Mouse (Mus musculus) liver, embryonic 13.5 days (tissue): ENCODE measurements around the gene Krtap7-1. TPM values are rescaled to one million over a fixed set of nuclear protein-coding genes. Genes with fewer than 3 reads are reported as not detected.

Experiments used
- ATAC-seq: fragments of 200-750 bp; cut with Nextera tagmentation; 2 replicates; pipeline ENCODE4 v1.8.0; 2017; ENCODE audit warnings: low read depth, mild to moderate bottlenecking, moderate number of reproducible peaks, moderate library complexity
- DNase-seq: peaks from one replicate; pipeline ENCODE4 v3.0.0; 2022
- H3K27ac ChIP-seq: fragments of 300-500 bp; sonication (generic); 2 replicates; pipeline ENCODE4 v1.5.1; 2015; ENCODE audit warnings: moderate library complexity, mild to moderate bottlenecking, inconsistent platforms
- H3K27me3 ChIP-seq: fragments of 300-500 bp; sonication (generic); 2 replicates; pipeline ENCODE4 v1.6.1; 2015; ENCODE audit warnings: mild to moderate bottlenecking, inconsistent platforms
- H3K36me3 ChIP-seq: fragments of 300-500 bp; sonication (generic); 2 replicates; pipeline ENCODE4 v1.6.1; 2015; ENCODE audit warnings: mild to moderate bottlenecking, inconsistent platforms
- H3K4me1 ChIP-seq: fragments of 300-500 bp; sonication (generic); replicated peaks from 2 replicates; pipeline ENCODE4 v1.6.1; 2015; ENCODE audit warnings: inconsistent platforms
- H3K4me2 ChIP-seq: fragments of 300-500 bp; sonication (generic); 2 replicates; pipeline ENCODE4 v1.6.1; 2015; ENCODE audit warnings: inconsistent platforms, mild to moderate bottlenecking, moderate library complexity
- H3K4me3 ChIP-seq: fragments of 300-500 bp; sonication (generic); replicated peaks from 2 replicates; pipeline ENCODE4 v1.5.1; 2015; ENCODE audit warnings: mild to moderate bottlenecking, inconsistent platforms
- H3K9ac ChIP-seq: fragments of 300-500 bp; sonication (generic); 2 replicates; pipeline ENCODE4 v1.6.1; 2015; ENCODE audit warnings: mild to moderate bottlenecking, inconsistent platforms
- H3K9me3 ChIP-seq: fragments of 300-500 bp; sonication (generic); replicated peaks from 2 replicates; pipeline ENCODE4 v1.6.1; 2016; ENCODE audit warnings: inconsistent platforms
- WGBS: fragments of 180-500 bp; shearing (Covaris S2); methylation state at CpG from one replicate; pipeline ENCODE4 v1.1.7; 2015; ENCODE audit not compliant: insufficient replicate concordance; 5-methylcytosine and 5-hydroxymethylcytosine counted together
- polyA plus RNA-seq: library from polyadenylated mRNA; unstranded; fragments of >200 nt; fragmentation: Nextera tagmentation; extraction: Ambion mirVana; gene quantifications from 2 replicates; pipeline ENCODE4 v1.2.1, GENCODE M21; 2015

The Krtap7-1 gene
- not detected in 2 replicates for polyA plus RNA-seq

DNA sequence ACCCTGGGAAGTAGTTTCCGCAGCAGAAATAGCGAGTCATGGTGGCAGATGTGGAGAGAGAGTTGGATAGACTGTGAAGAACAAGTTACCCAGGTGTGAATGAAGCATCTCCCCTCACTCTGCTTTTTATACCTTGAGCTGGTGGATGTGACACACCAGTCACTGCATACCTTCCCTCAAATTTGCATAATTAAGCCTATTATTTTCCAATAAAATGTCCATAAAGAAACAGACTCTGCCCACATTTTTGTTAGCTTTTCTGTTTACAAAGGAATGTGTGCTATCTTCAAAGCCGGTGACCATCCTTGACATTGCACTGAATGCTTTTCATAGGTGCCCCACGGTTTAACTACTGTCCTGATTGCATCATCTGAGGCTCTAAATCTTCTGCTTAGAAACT, at the start of gene Krtap7-1:
Krtap7-1 (minus strand) TSS at position 101 of the 400 bp plus-strand sequence.
- no peak for ATAC-seq
- Histone ChIP-seq H3K27me3 (no peaks in the 10 kb centered on the region), H3K4me3 (no peak within 1 kb of the TSS), H3K9ac (no peak within 1 kb of the TSS), H3K27ac (no peak within 1 kb of the TSS), H3K4me1 (no peaks in the 10 kb centered on the region), H3K9me3 (peaks cover 2% of the 10 kb centered on the region; the same call in 1 of the 2 replicates), H3K4me2 (no peak within 1 kb of the TSS), H3K36me3 (no peaks in the 10 kb centered on the region)
- WGBS = 55% methylated on average over 4 of the region's 4 CpGs
- no peak for DNase-seq

DNA sequence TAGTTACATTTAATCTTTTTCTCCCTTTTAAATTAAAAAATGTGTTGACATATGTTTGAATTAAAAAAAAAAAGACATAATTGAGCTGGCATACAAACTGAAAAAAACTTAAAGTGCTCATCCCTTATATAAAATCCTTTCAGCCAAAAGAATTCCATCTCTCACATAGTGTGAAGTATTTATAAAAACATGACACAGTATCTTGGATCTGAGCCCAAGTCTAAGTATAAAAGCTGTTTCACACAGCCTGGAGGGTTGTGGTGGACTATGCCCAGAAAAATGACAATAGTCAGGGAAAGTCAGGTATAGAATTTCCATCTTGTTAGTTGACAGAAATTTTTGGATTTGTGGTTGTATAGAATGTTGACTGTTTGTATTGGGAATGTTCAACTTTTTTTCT, 42.2 kb upstream of the Krtap7-1 start:
- Histone ChIP-seq H3K9me3 (no peaks in the 10 kb centered on the region; the same call in 1 of the 2 replicates), H3K36me3 (no peaks in the 10 kb centered on the region), H3K9ac (no peak overlapping the region), H3K27ac (no peak overlapping the region), H3K27me3 (no peaks in the 10 kb centered on the region), H3K4me1 (no peaks in the 10 kb centered on the region), H3K4me3 (no peak overlapping the region), H3K4me2 (no peak overlapping the region)
- ATAC-seq (no peak), DNase-seq (no peak)

DNA sequence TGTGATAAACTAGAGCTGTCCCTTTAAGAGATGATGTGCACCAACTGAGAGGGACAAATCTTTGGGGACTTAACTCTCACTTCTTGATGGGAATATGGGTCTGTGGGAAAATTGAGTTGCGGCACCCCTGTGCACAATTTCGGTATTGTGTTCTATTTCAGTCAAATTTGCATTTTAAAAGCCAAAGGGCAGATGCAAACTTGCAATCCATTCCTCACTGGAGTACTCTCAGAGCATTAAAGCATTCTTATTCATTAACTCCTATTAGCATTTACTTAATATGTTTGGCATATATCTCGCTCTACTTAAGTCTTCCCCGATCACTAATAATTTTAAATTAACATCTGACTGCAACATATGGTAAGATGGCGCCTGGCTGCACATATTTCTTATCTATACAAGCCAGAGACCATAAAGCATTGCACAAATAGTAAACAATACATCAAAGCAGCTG, 29.9 kb upstream of the Krtap7-1 start:
- Histone ChIP-seq H3K9ac (no peak overlapping the region), H3K27ac (no peak overlapping the region), H3K9me3 (peaks cover 4% of the 10 kb centered on the region; the same call in 1 of the 2 replicates), H3K4me2 (no peak overlapping the region), H3K36me3 (no peaks in the 10 kb centered on the region), H3K27me3 (no peaks in the 10 kb centered on the region), H3K4me1 (no peaks in the 10 kb centered on the region), H3K4me3 (no peak overlapping the region)
- no peak for DNase-seq
- ATAC-seq = no peak
- 70% methylated on average over 5 of the region's 5 CpGs for WGBS

DNA sequence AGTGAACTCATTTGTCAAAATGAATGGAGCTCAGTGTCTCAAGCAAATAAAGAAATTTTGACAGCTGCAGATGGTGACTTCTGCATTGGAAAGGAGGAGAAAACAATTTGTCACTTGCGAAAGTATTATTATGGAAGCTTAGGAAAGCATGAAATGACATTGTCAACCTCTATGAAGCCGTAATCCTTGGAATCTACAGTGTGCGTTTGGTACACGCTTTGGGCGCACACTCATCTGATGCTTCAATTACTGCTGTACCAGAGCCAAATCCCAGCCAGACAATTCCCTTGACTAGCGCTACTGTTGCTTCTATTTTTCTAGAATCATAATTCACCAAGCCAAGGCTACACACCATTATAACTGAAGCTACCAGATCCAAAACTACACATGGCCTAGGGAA, 29.2 kb upstream of the Krtap7-1 start:
- ATAC-seq (no peak), DNase-seq (no peak)
- Histone ChIP-seq H3K9me3 (no peaks in the 10 kb centered on the region; the same call in 1 of the 2 replicates), H3K4me3 (no peak overlapping the region), H3K27me3 (no peaks in the 10 kb centered on the region), H3K4me1 (no peaks in the 10 kb centered on the region), H3K9ac (no peak overlapping the region), H3K27ac (no peak overlapping the region), H3K4me2 (no peak overlapping the region), H3K36me3 (no peaks in the 10 kb centered on the region)
- 78% methylated on average over 6 of the region's 6 CpGs for WGBS

DNA sequence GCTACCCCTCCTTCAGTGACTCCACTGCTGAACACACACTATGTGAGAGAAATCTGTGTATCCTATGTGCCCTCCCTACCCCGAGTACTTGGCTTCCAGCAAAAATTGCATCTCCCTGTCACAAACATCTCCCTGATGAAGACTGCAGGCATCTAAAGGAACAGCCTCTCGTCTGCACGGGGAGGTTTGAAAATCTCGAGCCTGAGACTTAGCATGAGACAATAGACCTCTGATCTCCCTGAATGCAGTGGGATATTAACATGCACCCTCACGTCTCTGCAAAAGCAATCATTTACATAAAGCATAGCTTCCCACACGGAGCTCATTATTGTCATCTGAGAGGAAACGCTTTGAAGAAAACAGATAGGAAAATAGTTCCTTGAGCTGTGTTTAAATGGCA, 22.4 kb upstream of the Krtap7-1 start:
- ATAC-seq = no peak
- Histone ChIP-seq H3K9me3 (no peaks in the 10 kb centered on the region), H3K4me1 (no peaks in the 10 kb centered on the region), H3K9ac (no peak overlapping the region), H3K27ac (no peak overlapping the region), H3K4me3 (no peak overlapping the region), H3K27me3 (no peaks in the 10 kb centered on the region), H3K36me3 (no peaks in the 10 kb centered on the region), H3K4me2 (no peak overlapping the region)
- 52% methylated on average over 7 of the region's 7 CpGs for WGBS
- no peak for DNase-seq

DNA sequence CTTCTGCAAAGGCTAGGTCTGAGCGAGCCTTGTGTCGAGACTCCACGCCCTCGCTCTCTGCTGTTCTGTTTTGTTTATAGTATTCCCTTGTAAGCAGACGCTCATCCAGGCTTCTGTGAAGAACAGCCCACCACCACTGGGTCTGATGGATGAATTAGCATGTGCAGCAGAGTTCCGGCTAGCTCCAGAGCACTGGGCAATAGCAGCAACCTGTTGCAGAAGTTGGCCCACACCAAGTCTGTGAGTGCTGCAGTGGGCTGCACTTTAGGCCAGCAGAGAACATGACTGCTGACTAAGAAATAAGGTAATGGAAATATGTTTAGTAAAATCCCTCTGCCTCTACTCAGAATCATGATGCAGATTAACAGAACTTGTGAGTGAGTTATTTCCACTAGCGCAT, 21.7 kb upstream of the Krtap7-1 start:
- H3K4me1 ChIP-seq = no peaks in the 10 kb centered on the region
- 55% methylated on average over 7 of the region's 7 CpGs for WGBS
- ATAC-seq (no peak), DNase-seq (no peak)
- H3K4me3 ChIP-seq = no peak overlapping the region
- no peaks in the 10 kb centered on the region for H3K36me3 ChIP-seq
- no peak overlapping the region for H3K9ac ChIP-seq
- no peaks in the 10 kb centered on the region for H3K27me3 ChIP-seq
- no peak overlapping the region for H3K27ac ChIP-seq
- no peak overlapping the region for H3K4me2 ChIP-seq
- no peaks in the 10 kb centered on the region for H3K9me3 ChIP-seq

DNA sequence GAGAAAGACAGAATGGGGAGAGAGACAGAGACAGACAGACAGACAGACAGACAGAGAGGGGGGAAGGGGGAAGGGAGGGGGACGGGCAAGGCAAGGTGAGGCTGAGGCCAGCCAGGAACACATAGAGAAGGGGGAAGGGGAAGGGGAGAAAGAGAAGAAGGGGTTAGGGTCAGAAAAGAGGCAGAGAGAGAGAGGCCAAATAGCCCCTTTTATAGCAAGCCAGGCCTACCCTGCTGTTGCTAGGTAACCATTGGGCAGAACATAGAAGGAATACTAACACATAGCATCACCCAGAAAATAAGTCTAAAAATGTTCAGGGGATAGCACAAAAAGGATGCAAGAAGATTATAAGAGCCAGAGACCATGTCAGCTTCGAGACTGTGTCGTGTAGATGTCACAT, 20.3 kb upstream of the Krtap7-1 start:
- WGBS = 61% methylated on average over 3 of the region's 3 CpGs
- no peaks in the 10 kb centered on the region for H3K27me3 ChIP-seq
- no peaks in the 10 kb centered on the region for H3K36me3 ChIP-seq
- no peak overlapping the region for H3K4me3 ChIP-seq
- H3K9me3 ChIP-seq = no peaks in the 10 kb centered on the region; the same call in 1 of the 2 replicates
- no peak for ATAC-seq
- no peak overlapping the region for H3K4me2 ChIP-seq
- H3K4me1 ChIP-seq = no peaks in the 10 kb centered on the region
- DNase-seq = no peak
- no peak overlapping the region for H3K27ac ChIP-seq
- H3K9ac ChIP-seq = no peak overlapping the region

DNA sequence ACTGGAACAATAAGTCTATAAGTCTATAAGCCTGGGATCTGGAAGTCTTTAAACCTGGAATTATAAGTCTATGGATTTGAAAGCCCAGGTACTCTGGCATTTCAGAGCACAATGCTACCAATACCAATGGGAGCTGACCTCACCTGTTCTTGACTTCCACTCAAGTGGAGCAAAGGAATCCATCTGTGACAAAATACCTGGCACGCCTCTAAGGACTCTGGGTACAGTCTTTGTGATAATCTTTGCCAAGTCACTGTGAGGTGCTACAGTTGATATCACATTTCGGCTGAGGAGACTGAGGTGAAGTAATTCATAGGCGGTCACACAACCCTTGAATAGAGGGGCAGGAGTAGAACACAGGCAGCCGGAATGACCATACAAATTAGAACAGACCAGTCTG, 12.9 kb upstream of the Krtap7-1 start:
- ATAC-seq (no peak), DNase-seq (no peak)
- WGBS = 69% methylated on average over 4 of the region's 4 CpGs
- Histone ChIP-seq H3K4me1 (no peaks in the 10 kb centered on the region), H3K27me3 (no peaks in the 10 kb centered on the region), H3K9ac (no peak overlapping the region), H3K9me3 (no peaks in the 10 kb centered on the region; the same call in 1 of the 2 replicates), H3K36me3 (no peaks in the 10 kb centered on the region), H3K4me2 (no peak overlapping the region), H3K4me3 (no peak overlapping the region), H3K27ac (no peak overlapping the region)

DNA sequence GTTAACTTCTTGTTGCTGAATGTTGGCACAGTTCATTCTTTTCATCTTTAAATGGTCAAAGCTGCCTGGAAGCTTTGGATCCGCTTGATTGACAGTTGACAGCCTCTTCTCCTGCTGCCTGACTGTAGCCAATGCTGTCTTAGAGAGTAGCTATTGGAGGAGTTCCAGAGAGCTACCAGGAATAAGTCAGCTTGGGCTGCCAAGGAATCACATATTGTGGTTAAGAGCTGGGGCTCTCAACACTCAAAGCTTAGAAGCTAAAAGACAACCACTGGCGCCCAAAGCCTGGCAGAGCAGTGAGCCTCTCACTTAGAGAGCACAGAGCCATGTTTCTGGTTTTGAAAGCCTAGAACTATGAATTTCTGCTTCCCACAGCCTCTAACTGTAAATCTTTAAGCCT, 12.4 kb upstream of the Krtap7-1 start:
- ATAC-seq (no peak), DNase-seq (no peak)
- H3K4me2 ChIP-seq = no peak overlapping the region
- no peak overlapping the region for H3K4me3 ChIP-seq
- H3K36me3 ChIP-seq = no peaks in the 10 kb centered on the region
- no peaks in the 10 kb centered on the region for H3K4me1 ChIP-seq
- WGBS = 69% methylated on average over 2 of the region's 2 CpGs
- no peak overlapping the region for H3K9ac ChIP-seq
- no peaks in the 10 kb centered on the region; the same call in 1 of the 2 replicates for H3K9me3 ChIP-seq
- H3K27me3 ChIP-seq = no peaks in the 10 kb centered on the region
- no peak overlapping the region for H3K27ac ChIP-seq

DNA sequence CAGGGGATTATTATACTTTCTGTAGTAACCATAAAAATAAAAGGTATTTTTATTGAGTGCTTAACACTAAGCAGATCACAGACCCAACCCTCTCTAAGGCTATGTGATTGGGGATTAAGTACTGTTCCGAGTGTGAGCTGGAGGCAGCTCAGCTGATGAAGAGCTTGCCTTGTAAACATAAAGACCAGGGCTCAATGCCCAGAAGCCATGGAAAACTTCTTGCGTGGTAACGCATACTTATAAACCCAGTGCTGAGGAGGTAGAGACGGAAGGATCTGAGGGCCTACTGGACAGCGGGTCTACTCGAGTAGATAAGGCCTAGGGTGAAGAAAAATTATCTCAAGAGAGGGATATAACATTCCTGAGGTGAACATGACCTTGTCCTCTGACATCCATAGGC, 12.0 kb upstream of the Krtap7-1 start:
- Histone ChIP-seq H3K4me3 (no peak overlapping the region), H3K36me3 (no peaks in the 10 kb centered on the region), H3K27me3 (no peaks in the 10 kb centered on the region), H3K9ac (no peak overlapping the region), H3K9me3 (no peaks in the 10 kb centered on the region; the same call in 1 of the 2 replicates), H3K27ac (no peak overlapping the region), H3K4me2 (no peak overlapping the region), H3K4me1 (no peaks in the 10 kb centered on the region)
- ATAC-seq = no peak
- 74% methylated on average over 6 of the region's 6 CpGs for WGBS
- no peak for DNase-seq

DNA sequence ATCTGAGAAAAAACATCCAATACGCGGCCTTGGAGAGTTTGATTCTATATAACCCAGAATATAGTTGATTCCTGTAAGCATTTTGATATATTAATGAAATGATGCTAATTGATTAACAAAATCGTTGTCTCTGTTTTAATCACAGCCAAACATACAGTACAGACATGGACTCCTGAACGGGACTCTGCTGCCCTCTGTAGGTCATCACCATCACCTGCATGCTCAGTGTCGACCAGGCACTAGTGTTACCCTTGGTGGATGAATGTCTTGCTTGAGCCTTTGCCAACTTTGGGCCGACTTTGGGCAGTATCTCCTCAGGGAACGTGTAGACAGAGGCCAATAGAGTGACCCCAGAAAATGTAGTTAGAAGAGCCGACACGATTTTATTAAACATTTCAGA, 9.5 kb upstream of the Krtap7-1 start:
- H3K4me2 ChIP-seq = no peak overlapping the region
- H3K36me3 ChIP-seq = no peaks in the 10 kb centered on the region
- no peaks in the 10 kb centered on the region for H3K4me1 ChIP-seq
- no peak overlapping the region for H3K9ac ChIP-seq
- no peak overlapping the region for H3K27ac ChIP-seq
- no peak overlapping the region for H3K4me3 ChIP-seq
- H3K27me3 ChIP-seq = no peaks in the 10 kb centered on the region
- H3K9me3 ChIP-seq = no peaks in the 10 kb centered on the region; the same call in 1 of the 2 replicates
- 49% methylated on average over 9 of the region's 9 CpGs for WGBS
- DNase-seq (no peak), ATAC-seq (no peak)

DNA sequence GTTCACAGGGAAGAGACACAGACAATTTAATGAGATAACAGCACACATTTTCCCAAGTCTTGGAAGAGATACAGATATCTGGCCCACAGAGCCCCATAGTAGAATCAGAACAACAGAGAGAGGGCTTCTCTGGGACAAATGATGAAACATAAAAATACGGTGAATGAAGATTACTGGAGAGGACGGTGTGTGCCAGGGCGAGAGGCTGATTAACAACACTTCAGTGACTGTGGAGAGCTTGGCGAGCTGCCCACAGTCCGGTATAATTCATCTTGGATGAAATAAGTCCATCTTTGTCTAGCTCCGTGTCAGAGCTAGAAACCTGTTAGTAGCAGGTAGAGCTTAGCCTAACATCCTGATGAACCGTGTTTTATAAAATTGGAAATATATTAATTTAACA, 5.3 kb upstream of the Krtap7-1 start:
- ATAC-seq (no peak), DNase-seq (no peak)
- H3K36me3 ChIP-seq = no peaks in the 10 kb centered on the region
- no peak overlapping the region for H3K9ac ChIP-seq
- no peaks in the 10 kb centered on the region for H3K4me1 ChIP-seq
- H3K9me3 ChIP-seq = peaks cover 2% of the 10 kb centered on the region; the same call in 1 of the 2 replicates
- H3K27me3 ChIP-seq = no peaks in the 10 kb centered on the region
- H3K4me3 ChIP-seq = no peak overlapping the region
- 73% methylated on average over 7 of the region's 7 CpGs for WGBS
- H3K27ac ChIP-seq = no peak overlapping the region
- no peak overlapping the region for H3K4me2 ChIP-seq
